ENCODE assay signal across 27 mouse cellular contexts in genomic region chr4:86955448-86955847, GRCm38 (mm10).
A peak's percentile ranks its signal among the peaks of the same experiment; 100 is the strongest.
DNase-seq lines count a peak whose midpoint lies in the region; ATAC-seq and TF ChIP-seq lines count a peak whose summit lies in the region.
"Had no signal": no experiment of that assay in that cellular context is flagged by ENCODE, and none has a peak within 500 bp of the region (broad histone marks: within the 10 kb centered on the region; RNA-seq: fewer than 3 reads in every experiment).

No protein-coding gene starts in this region.

- no peaks in the 10 kb centered on the region for H3K27me3 ChIP-seq in heart, embryonic 11.5 days (ENCODE audit: control insufficient read depth, insufficient read depth, low read length)
- H3K27me3 ChIP-seq in heart, embryonic 14.5 days (ENCODE audit: control insufficient read depth, insufficient read depth, low read length): no peaks in the 10 kb centered on the region
- H3K27me3 ChIP-seq in heart, postnatal 0 days (ENCODE audit: control insufficient read depth, insufficient read depth, low read length): 0 out of 2 replicates have a peak, but pooled peaks cover 3% of the 10 kb centered on the region
- H3K27me3 ChIP-seq: embryonic facial prominence, embryonic 13.5 days; forebrain, embryonic 12.5 days; forebrain, embryonic 15.5 days; Patski had no signal

- peak; percentile 20 for DNase-seq in embryo, embryonic 10 days (ENCODE audit: low spot score)
- no peak for DNase-seq in embryo, embryonic 9.5 days (ENCODE audit: extremely low spot score)
- DNase-seq in heart, postnatal 25 days (ENCODE audit: low spot score): no peak
- no peak for DNase-seq in heart, postnatal 36 days
- no peak for DNase-seq in heart, postnatal 0 days (ENCODE audit: low spot score)
- no peak for DNase-seq in heart, adult 9 months (ENCODE audit: low spot score in 2 of 2)
- DNase-seq: adrenal gland, postnatal 10 days; adrenal gland, postnatal 36 days; cerebellum, adult 18-20 months; cerebellum, adult 9-10 months; cerebellum, postnatal 14 days; gastrocnemius, postnatal 10 days; gastrocnemius, postnatal 36 days; kidney, adult 18-20 months; kidney, adult 9 months had no signal

- H3K36me3 ChIP-seq in heart, embryonic 11.5 days (ENCODE audit: control insufficient read depth, insufficient read depth, low read length): no peaks in the 10 kb centered on the region
- no peaks in the 10 kb centered on the region for H3K36me3 ChIP-seq in heart, embryonic 14.5 days (ENCODE audit: control insufficient read depth, insufficient read depth, low read length)
- H3K36me3 ChIP-seq in heart, postnatal 0 days (replicated peaks; ENCODE audit: control insufficient read depth, insufficient read depth, low read length): no peaks in the 10 kb centered on the region
- H3K36me3 ChIP-seq: embryonic facial prominence, embryonic 10.5 days; embryonic facial prominence, embryonic 13.5 days; forebrain, embryonic 12.5 days; forebrain, embryonic 15.5 days had no signal

- WGBS in heart, embryonic 11.5 days (ENCODE audit: insufficient replicate concordance): 14% methylated on average over 4 of the region's 4 CpGs
- 7% methylated on average over 4 of the region's 4 CpGs for WGBS in heart, embryonic 14.5 days
- 15% methylated on average over 4 of the region's 4 CpGs for WGBS in heart, postnatal 0 days

- TF ChIP-seq EP300 in heart, postnatal 0 days (IDR thresholded peaks at IDR 0.05; ENCODE audit: low read depth): no peak

- no peak overlapping the region for H3K9ac ChIP-seq in heart, embryonic 11.5 days (ENCODE audit: low read depth, low read length)
- no peak overlapping the region for H3K9ac ChIP-seq in heart, embryonic 14.5 days (ENCODE audit: low read length)
- no peak overlapping the region for H3K9ac ChIP-seq in heart, postnatal 0 days (replicated peaks; ENCODE audit: low read depth, low read length)
- H3K9ac ChIP-seq: embryonic facial prominence, embryonic 13.5 days; forebrain, embryonic 12.5 days; forebrain, embryonic 15.5 days; hindbrain, embryonic 14.5 days had no signal

- peak overlapping the region; percentile 22; the same call in 1 of the 2 replicates for H3K27ac ChIP-seq in heart, embryonic 11.5 days (ENCODE audit: low read depth, low read length)
- H3K27ac ChIP-seq in heart, embryonic 14.5 days (replicated peaks in 1 of 2; ENCODE audit: control insufficient read depth in 1 of 2, insufficient read depth in 1 of 2, low read depth in 2 of 2, low read length in 2 of 2): 0 out of 4 replicates have a peak overlapping the region, but pooled peaks have one; percentile 12 to 20
- H3K27ac ChIP-seq in heart, postnatal 0 days (ENCODE audit: low read depth): no peak overlapping the region
- H3K27ac ChIP-seq: embryonic facial prominence, embryonic 10.5 days; embryonic facial prominence, embryonic 13.5 days; forebrain, embryonic 12.5 days; forebrain, embryonic 15.5 days; hindbrain, embryonic 14.5 days; hindbrain, postnatal 0 days had no signal

- TF ChIP-seq CTCF in heart, postnatal 0 days (IDR thresholded peaks at IDR 0.05; ENCODE audit: low read depth): no peak

- intact Hi-C loops in heart, postnatal 25 days (cut with DNase I): loop anchor here (5.0 kb wide), 1 partner anchor 407 kb away; no protein-coding TSS in a partner anchor
- intact Hi-C loops in heart, postnatal 36 days (cut with DNase I): loop anchor here (5.0 kb wide), 1 partner anchor 407 kb away; no protein-coding TSS in a partner anchor

- no peaks in the 10 kb centered on the region for H3K9me3 ChIP-seq in heart, embryonic 11.5 days (replicated peaks; ENCODE audit: control insufficient read depth, low read length)
- no peaks in the 10 kb centered on the region for H3K9me3 ChIP-seq in heart, embryonic 14.5 days (ENCODE audit: control insufficient read depth, low read length)
- no peaks in the 10 kb centered on the region for H3K9me3 ChIP-seq in heart, postnatal 0 days (replicated peaks; ENCODE audit: control insufficient read depth, low read length)
- H3K9me3 ChIP-seq: embryonic facial prominence, embryonic 10.5 days; embryonic facial prominence, embryonic 13.5 days; forebrain, embryonic 12.5 days; forebrain, embryonic 15.5 days had no signal

- no peak overlapping the region for H3K4me3 ChIP-seq in heart, embryonic 11.5 days (ENCODE audit: low read depth, low read length)
- no peak overlapping the region for H3K4me3 ChIP-seq in heart, embryonic 14.5 days (ENCODE audit: control insufficient read depth in 1 of 2, insufficient read depth in 1 of 2, low read depth in 1 of 2, low read length in 2 of 2)
- H3K4me3 ChIP-seq in heart, postnatal 0 days (ENCODE audit: low read depth, low read length): no peak overlapping the region
- H3K4me3 ChIP-seq: embryonic facial prominence, embryonic 10.5 days; embryonic facial prominence, embryonic 13.5 days; erythroblast, embryonic 14.5 days; forebrain, embryonic 12.5 days; forebrain, embryonic 15.5 days had no signal

- peaks cover 14% of the 10 kb centered on the region for H3K4me1 ChIP-seq in heart, embryonic 11.5 days (ENCODE audit: control insufficient read depth, insufficient read depth, low read length)
- H3K4me1 ChIP-seq in heart, embryonic 14.5 days (ENCODE audit: control insufficient read depth in 2 of 2, insufficient read depth in 2 of 2, low read length in 2 of 2): peaks cover 8 to 10% of the 10 kb centered on the region in 2 experiments
- H3K4me1 ChIP-seq in heart, postnatal 0 days (ENCODE audit: control insufficient read depth, insufficient read depth): no peaks in the 10 kb centered on the region

- no peak overlapping the region; the same call in 1 of the 2 replicates for H3K4me2 ChIP-seq in heart, embryonic 11.5 days
- H3K4me2 ChIP-seq in heart, embryonic 14.5 days (ENCODE audit: low read length): no peak overlapping the region
- no peak overlapping the region for H3K4me2 ChIP-seq in heart, postnatal 0 days (ENCODE audit: low read depth, low read length)
- H3K4me2 ChIP-seq: embryonic facial prominence, embryonic 13.5 days; forebrain, embryonic 12.5 days; forebrain, embryonic 15.5 days; hindbrain, embryonic 14.5 days had no signal

- ATAC-seq in heart, embryonic 11.5 days (replicated peaks; ENCODE audit: insufficient number of reproducible peaks, low FRiP score, low TSS enrichment): peak; percentile 80
- ATAC-seq in heart, embryonic 14.5 days (ENCODE audit: insufficient number of reproducible peaks, insufficient read depth, low FRiP score, low read depth): no peak
- ATAC-seq in heart, postnatal 0 days (ENCODE audit: insufficient read depth, low read depth): peak; percentile 53; the same call in 1 of the 2 replicates
- ATAC-seq: forebrain, embryonic 15.5 days; hindbrain, postnatal 0 days; inflammation-experienced regulatory T-cells, adult 6 months; intestine, embryonic 16.5 days; Patski had no signal
